12 mouse cellular contexts compared by ENCODE assay signal in the genomic region with DNA sequence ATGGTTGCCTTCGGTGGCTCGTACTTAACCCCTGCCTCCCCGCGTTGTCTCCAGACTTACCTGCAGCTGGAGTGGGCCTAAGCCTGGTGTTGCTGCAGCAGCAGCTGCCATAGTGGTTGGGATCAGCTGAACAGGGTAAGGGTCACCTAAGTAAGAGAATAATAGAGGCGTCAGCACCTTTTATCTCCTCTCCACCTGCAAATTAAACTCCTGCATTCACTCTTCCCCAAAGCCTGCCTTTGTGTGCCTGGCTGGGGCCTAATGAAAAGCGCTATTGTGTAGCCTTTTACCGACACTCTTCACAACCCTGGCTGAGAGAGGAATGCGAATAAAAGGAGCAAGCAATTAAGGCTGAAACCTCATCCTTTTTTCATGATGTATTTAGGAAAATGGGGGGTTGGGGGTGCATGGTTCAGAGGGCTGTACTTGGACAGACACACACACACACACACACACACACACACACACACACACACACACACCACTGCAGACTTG.
DNase-seq lines count a peak whose midpoint lies in the region; ATAC-seq and TF ChIP-seq lines count a peak whose summit lies in the region.
"Had no signal": no experiment of that assay in that cellular context is flagged by ENCODE, and none has a peak within 500 bp of the region (broad histone marks: within the 10 kb centered on the region; RNA-seq: fewer than 3 reads in every experiment).

No protein-coding gene starts in this region.

- no peak overlapping the region for H3K9ac ChIP-seq in intestine, embryonic 14.5 days (ENCODE audit: low read length)
- no peak overlapping the region for H3K9ac ChIP-seq in intestine, postnatal 0 days (ENCODE audit: low read depth, low read length)
- H3K9ac ChIP-seq in forebrain, embryonic 15.5 days (replicated peaks), result no peak overlapping the region
- H3K9ac ChIP-seq in midbrain, embryonic 15.5 days, result no peak overlapping the region

- H3K4me1 ChIP-seq in intestine, embryonic 14.5 days (replicated peaks; ENCODE audit: control insufficient read depth, insufficient read depth, low read length), result no peaks in the 10 kb centered on the region
- H3K4me1 ChIP-seq in intestine, postnatal 0 days (replicated peaks; ENCODE audit: control insufficient read depth, insufficient read depth, low read length), result no peaks in the 10 kb centered on the region
- H3K4me1 ChIP-seq in forebrain, embryonic 15.5 days, result peaks cover 12% of the 10 kb centered on the region
- H3K4me1 ChIP-seq in midbrain, embryonic 15.5 days, result 0 out of 2 replicates have a peak, but pooled peaks cover 3% of the 10 kb centered on the region

- no peaks in the 10 kb centered on the region for H3K9me3 ChIP-seq in intestine, embryonic 14.5 days (ENCODE audit: control insufficient read depth, low read length)
- no peaks in the 10 kb centered on the region for H3K9me3 ChIP-seq in intestine, postnatal 0 days (ENCODE audit: control insufficient read depth)
- H3K9me3 ChIP-seq in forebrain, embryonic 15.5 days, result no peaks in the 10 kb centered on the region
- H3K9me3 ChIP-seq in midbrain, embryonic 15.5 days, result no peaks in the 10 kb centered on the region

- no peaks in the 10 kb centered on the region for H3K36me3 ChIP-seq in intestine, embryonic 14.5 days (ENCODE audit: control insufficient read depth, insufficient read depth, low read length)
- no peaks in the 10 kb centered on the region for H3K36me3 ChIP-seq in intestine, postnatal 0 days (ENCODE audit: control insufficient read depth, insufficient read depth)
- H3K36me3 ChIP-seq in forebrain, embryonic 15.5 days, result no peaks in the 10 kb centered on the region
- H3K36me3 ChIP-seq in midbrain, embryonic 15.5 days (replicated peaks), result no peaks in the 10 kb centered on the region

- no peak overlapping the region for H3K4me3 ChIP-seq in intestine, embryonic 14.5 days (ENCODE audit: low read depth, low read length)
- no peak overlapping the region for H3K4me3 ChIP-seq in intestine, postnatal 0 days (ENCODE audit: low read depth, low read length)
- H3K4me3 ChIP-seq in forebrain, embryonic 15.5 days, result no peak overlapping the region
- no peak overlapping the region for H3K4me3 ChIP-seq in midbrain, embryonic 15.5 days

- DNase-seq in intestine, embryonic 14.5 days (ENCODE audit: low spot score), result peak; percentile 39
- peak; percentile 63 for DNase-seq in embryo, embryonic 11 days
- DNase-seq in urinary bladder, postnatal 25 days (ENCODE audit: low spot score), result no peak
- DNase-seq in frontal cortex, postnatal 25 days (ENCODE audit: low spot score in 2 of 2), result no peak
- DNase-seq in urinary bladder, adult 18-20 months (ENCODE audit: low spot score in 2 of 2), result no peak
- DNase-seq: B cell, adult 2 months; kidney, adult 18-20 months had no signal

- H3K27me3 ChIP-seq in intestine, embryonic 14.5 days (replicated peaks; ENCODE audit: control insufficient read depth, insufficient read depth, low read length), result no peaks in the 10 kb centered on the region
- H3K27me3 ChIP-seq in intestine, postnatal 0 days (replicated peaks; ENCODE audit: control insufficient read depth, insufficient read depth, low read length), result no peaks in the 10 kb centered on the region
- H3K27me3 ChIP-seq in forebrain, embryonic 15.5 days, result no peaks in the 10 kb centered on the region
- no peaks in the 10 kb centered on the region for H3K27me3 ChIP-seq in midbrain, embryonic 15.5 days (replicated peaks)

- TF ChIP-seq CTCF in intestine, postnatal 0 days (IDR thresholded peaks at IDR 0.05; ENCODE audit: low read depth), result no peak

- H3K4me2 ChIP-seq in intestine, embryonic 14.5 days (ENCODE audit: low read length), result no peak overlapping the region
- no peak overlapping the region for H3K4me2 ChIP-seq in intestine, postnatal 0 days (replicated peaks; ENCODE audit: low read depth)
- H3K4me2 ChIP-seq in forebrain, embryonic 15.5 days (replicated peaks), result no peak overlapping the region
- no peak overlapping the region for H3K4me2 ChIP-seq in midbrain, embryonic 15.5 days
- H3K4me2 ChIP-seq: liver, embryonic 11.5 days had no signal

- no peak for ATAC-seq in intestine, embryonic 14.5 days (replicated peaks; ENCODE audit: low FRiP score, low TSS enrichment, low read depth)
- no peak for ATAC-seq in intestine, postnatal 0 days
- peak; percentile 83 for ATAC-seq in forebrain, embryonic 15.5 days (replicated peaks)
- peak; percentile 60; the same call in 1 of the 2 replicates for ATAC-seq in midbrain, embryonic 15.5 days (replicated peaks)

- 61% methylated on average over 8 of the region's 8 CpGs for WGBS in intestine, embryonic 14.5 days
- WGBS in intestine, postnatal 0 days, result 61% methylated on average over 8 of the region's 8 CpGs
- 6% methylated on average over 8 of the region's 8 CpGs for WGBS in forebrain, embryonic 15.5 days
- 7% methylated on average over 8 of the region's 8 CpGs for WGBS in midbrain, embryonic 15.5 days

- H3K27ac ChIP-seq in intestine, embryonic 14.5 days (ENCODE audit: low read depth), result no peak overlapping the region
- no peak overlapping the region for H3K27ac ChIP-seq in intestine, postnatal 0 days (ENCODE audit: low read depth, low read length)
- peak overlapping the region; percentile 61 for H3K27ac ChIP-seq in forebrain, embryonic 15.5 days (replicated peaks)
- no peak overlapping the region for H3K27ac ChIP-seq in midbrain, embryonic 15.5 days
- H3K27ac ChIP-seq: macrophage had no signal

Comparison
In these comparisons a context has a peak if more than half of its experiments do, and no peak if none do; other contexts are left out.
1. ATAC-seq: peak in forebrain, embryonic 15.5 days (single experiment) and midbrain, embryonic 15.5 days (single experiment); none in intestine, embryonic 14.5 days (single experiment) and intestine, postnatal 0 days (single experiment).
2. DNase-seq: peak in intestine, embryonic 14.5 days (single experiment) and embryo, embryonic 11 days (single experiment); none in urinary bladder, postnatal 25 days (single experiment), frontal cortex, postnatal 25 days (0 of 2) and urinary bladder, adult 18-20 months (0 of 2).